Comparison of ENCODE assay signal across 23 mouse cellular contexts in genomic region chr1:136939220-136939619, GRCm38 (mm10). TPM values are rescaled to one million over a fixed set of nuclear protein-coding genes. Genes with fewer than 3 reads are reported as not detected.
DNase-seq lines count a peak whose midpoint lies in the region; ATAC-seq and TF ChIP-seq lines count a peak whose summit lies in the region.
"Had no signal": no experiment of that assay in that cellular context is flagged by ENCODE, and none has a peak within 500 bp of the region (broad histone marks: within the 10 kb centered on the region; RNA-seq: fewer than 3 reads in every experiment).

No protein-coding gene starts in this region.

- WGBS in liver, embryonic 15.5 days (ENCODE audit: insufficient replicate concordance): 24% methylated on average over 1 of the region's 1 CpGs
- WGBS in liver, postnatal 0 days (ENCODE audit: insufficient replicate concordance): 37% methylated on average over 1 of the region's 1 CpGs
- WGBS in liver, embryonic 12.5 days (ENCODE audit: insufficient replicate concordance): 31% methylated on average over 1 of the region's 1 CpGs
- WGBS in stomach, postnatal 0 days: 48% methylated on average over 1 of the region's 1 CpGs

- peaks cover 13% of the 10 kb centered on the region; the same call in 1 of the 2 replicates for H3K4me1 ChIP-seq in liver, embryonic 15.5 days (replicated peaks)
- peaks cover 21% of the 10 kb centered on the region for H3K4me1 ChIP-seq in liver, postnatal 0 days (ENCODE audit: insufficient read depth)
- H3K4me1 ChIP-seq in liver, embryonic 12.5 days: no peaks in the 10 kb centered on the region
- H3K4me1 ChIP-seq in stomach, postnatal 0 days (replicated peaks; ENCODE audit: control insufficient read depth, insufficient read depth): no peaks in the 10 kb centered on the region
- H3K4me1 ChIP-seq: embryonic facial prominence, embryonic 15.5 days; forebrain, embryonic 10.5 days; forebrain, embryonic 12.5 days had no signal

- 0 out of 2 replicates have a peak, but pooled peaks have one; percentile 20 for ATAC-seq in liver, embryonic 15.5 days (ENCODE audit: insufficient read depth)
- ATAC-seq in liver, postnatal 0 days: peak; percentile 35; the same call in 1 of the 2 replicates
- no peak for ATAC-seq in liver, embryonic 12.5 days
- ATAC-seq in stomach, postnatal 0 days (ENCODE audit: low FRiP score, low TSS enrichment): peak; percentile 65; the same call in 1 of the 2 replicates
- ATAC-seq: forebrain, embryonic 14.5 days had no signal

- DNase-seq in liver: no peak
- no peak for DNase-seq in liver, postnatal 0 days
- DNase-seq in stomach, postnatal 0 days (ENCODE audit: low spot score): no peak
- DNase-seq in left cerebral cortex, adult 11 months (ENCODE audit: low spot score): no peak
- DNase-seq: adrenal gland, adult 2 months; adrenal gland, postnatal 10 days; adrenal gland, postnatal 25 days; cerebellum, adult 11 months; cerebellum, adult 18-20 months; cerebellum, adult 8-10 months; cerebellum, adult 9-11 months; cerebellum, postnatal 14 days; cerebellum, postnatal 36 days; embryo, embryonic 11 days had no signal

- H3K36me3 ChIP-seq in liver, embryonic 15.5 days (replicated peaks): 0 out of 2 replicates have a peak, but pooled peaks cover 7% of the 10 kb centered on the region
- H3K36me3 ChIP-seq in liver, postnatal 0 days (replicated peaks; ENCODE audit: insufficient read depth, low read length): 0 out of 2 replicates have a peak, but pooled peaks cover 7% of the 10 kb centered on the region
- H3K36me3 ChIP-seq in liver, embryonic 12.5 days: peaks cover 4% of the 10 kb centered on the region; the same call in 1 of the 2 replicates
- no peaks in the 10 kb centered on the region for H3K36me3 ChIP-seq in stomach, postnatal 0 days (ENCODE audit: control insufficient read depth, insufficient read depth, low read length)
- H3K36me3 ChIP-seq: embryonic facial prominence, embryonic 13.5 days; embryonic facial prominence, embryonic 15.5 days; forebrain, embryonic 10.5 days; forebrain, embryonic 12.5 days had no signal

- no peak overlapping the region for H3K4me3 ChIP-seq in liver, embryonic 15.5 days (replicated peaks)
- H3K4me3 ChIP-seq in liver, postnatal 0 days (ENCODE audit: low read depth, low read length): no peak overlapping the region
- H3K4me3 ChIP-seq in liver, embryonic 12.5 days: no peak overlapping the region
- no peak overlapping the region for H3K4me3 ChIP-seq in stomach, postnatal 0 days (ENCODE audit: low read depth, low read length)
- H3K4me3 ChIP-seq: embryonic facial prominence, embryonic 13.5 days; embryonic facial prominence, embryonic 15.5 days; erythroblast, embryonic 14.5 days; forebrain, embryonic 10.5 days; forebrain, embryonic 12.5 days had no signal

- no peaks in the 10 kb centered on the region for H3K9me3 ChIP-seq in liver, embryonic 15.5 days (replicated peaks)
- H3K9me3 ChIP-seq in liver, postnatal 0 days (ENCODE audit: low read length): no peaks in the 10 kb centered on the region
- no peaks in the 10 kb centered on the region for H3K9me3 ChIP-seq in liver, embryonic 12.5 days (replicated peaks)
- H3K9me3 ChIP-seq in stomach, postnatal 0 days (ENCODE audit: control insufficient read depth, low read length): no peaks in the 10 kb centered on the region
- H3K9me3 ChIP-seq: embryonic facial prominence, embryonic 13.5 days; embryonic facial prominence, embryonic 15.5 days; forebrain, embryonic 10.5 days; forebrain, embryonic 12.5 days had no signal

- no peak for TF ChIP-seq EP300 in liver, postnatal 0 days (IDR thresholded peaks at IDR 0.05; ENCODE audit: low read depth)
- no peak for TF ChIP-seq EP300 in stomach, postnatal 0 days (optimal IDR thresholded peaks at IDR 0.05)

- no peak overlapping the region for H3K27ac ChIP-seq in liver, embryonic 15.5 days (replicated peaks)
- H3K27ac ChIP-seq in liver, postnatal 0 days (ENCODE audit: low read depth): no peak overlapping the region
- H3K27ac ChIP-seq in liver, embryonic 12.5 days: no peak overlapping the region
- no peak overlapping the region for H3K27ac ChIP-seq in stomach, postnatal 0 days (replicated peaks)
- H3K27ac ChIP-seq: embryonic facial prominence, embryonic 13.5 days; embryonic facial prominence, embryonic 15.5 days; forebrain, embryonic 10.5 days; forebrain, embryonic 12.5 days had no signal

- H3K27me3 ChIP-seq in liver, embryonic 15.5 days: 0 out of 2 replicates have a peak, but pooled peaks cover 4% of the 10 kb centered on the region
- no peaks in the 10 kb centered on the region for H3K27me3 ChIP-seq in liver, postnatal 0 days (ENCODE audit: insufficient read depth, low read length)
- peaks cover 4% of the 10 kb centered on the region; the same call in 1 of the 2 replicates for H3K27me3 ChIP-seq in liver, embryonic 12.5 days (replicated peaks)
- no peaks in the 10 kb centered on the region for H3K27me3 ChIP-seq in stomach, postnatal 0 days (ENCODE audit: control insufficient read depth, insufficient read depth, low read length)

- H3K9ac ChIP-seq in liver, embryonic 15.5 days: no peak overlapping the region
- H3K9ac ChIP-seq in liver, postnatal 0 days (replicated peaks): no peak overlapping the region
- no peak overlapping the region for H3K9ac ChIP-seq in liver, embryonic 12.5 days
- no peak overlapping the region for H3K9ac ChIP-seq in stomach, postnatal 0 days (ENCODE audit: low read length)
- H3K9ac ChIP-seq: embryonic facial prominence, embryonic 13.5 days; embryonic facial prominence, embryonic 15.5 days; forebrain, embryonic 12.5 days had no signal

- no peak overlapping the region for H3K4me2 ChIP-seq in liver, embryonic 15.5 days
- H3K4me2 ChIP-seq in liver, postnatal 0 days (ENCODE audit: low read depth, low read length): no peak overlapping the region
- H3K4me2 ChIP-seq in liver, embryonic 12.5 days: no peak overlapping the region
- H3K4me2 ChIP-seq in stomach, postnatal 0 days (replicated peaks; ENCODE audit: low read depth): no peak overlapping the region
- H3K4me2 ChIP-seq: embryonic facial prominence, embryonic 13.5 days; embryonic facial prominence, embryonic 15.5 days; forebrain, embryonic 12.5 days had no signal

- TF ChIP-seq CTCF in liver, postnatal 0 days (IDR thresholded peaks at IDR 0.05; ENCODE audit: low read depth): no peak
- no peak for TF ChIP-seq CTCF in stomach, postnatal 0 days (IDR thresholded peaks at IDR 0.05; ENCODE audit: low read depth)

RNA-seq across cellular contexts. Expression of gene Nr5a2, which starts 21.0 kb away (rescaled TPM):
- polyA plus RNA-seq in liver, embryonic 15.5 days (2015; fragmentation: Nextera tagmentation; extraction: Ambion mirVana): 2.2 and 2.4 TPM in 2 replicates
- 3.1 and 3.2 TPM in 2 replicates for polyA plus RNA-seq in liver, postnatal 0 days (2015; fragmentation: Nextera tagmentation; extraction: Ambion mirVana)
- polyA plus RNA-seq in liver, embryonic 12.5 days (2016; fragmentation: Nextera tagmentation; extraction: Ambion mirVana): 3.0 and 4.0 TPM in 2 replicates
- polyA plus RNA-seq in stomach, postnatal 0 days (2015; fragmentation: Nextera tagmentation; extraction: Ambion mirVana): 0.48 and 0.51 TPM in 2 replicates
- polyA plus RNA-seq: C2C12 had no signal
